ENCODE assay signal across 20 mouse cellular contexts in the genomic region with DNA sequence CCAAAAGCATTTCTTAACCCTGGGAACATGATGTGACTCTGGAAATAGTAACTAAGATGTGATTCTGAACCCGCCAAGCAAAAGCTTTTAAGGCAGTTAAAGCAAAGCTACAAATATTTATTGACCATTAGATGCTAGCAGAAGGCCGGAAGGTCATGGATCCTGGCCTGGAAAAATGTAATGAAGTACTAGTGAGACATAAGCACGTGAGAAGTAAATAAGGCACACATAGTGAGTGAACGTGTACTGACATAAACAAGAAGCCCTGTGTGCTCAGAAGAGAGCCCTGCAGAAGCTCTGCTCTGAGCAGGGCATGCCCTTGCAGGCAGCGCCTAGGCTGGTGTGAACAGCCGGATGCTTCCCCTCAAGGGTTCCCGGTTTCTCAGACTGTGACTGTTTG.
"Had no signal": no experiment of that assay in that cellular context is flagged by ENCODE, and none has a peak within 500 bp of the region (broad histone marks: within the 10 kb centered on the region; RNA-seq: fewer than 3 reads in every experiment).

No protein-coding gene starts in this region.

- H3K4me1 ChIP-seq: limb, embryonic 15.5 days; liver, embryonic 12.5 days; liver, embryonic 15.5 days had no signal

- ATAC-seq: hindbrain, postnatal 0 days; inflammation-experienced regulatory T-cells, adult 6 months; intestine, embryonic 16.5 days; liver, embryonic 12.5 days; midbrain, embryonic 15.5 days had no signal

- DNase-seq: kidney, adult 18-20 months; kidney, adult 9 months; kidney, postnatal 14 days; kidney, postnatal 4 days; retina, postnatal 1 day; right cerebral cortex, postnatal 25 days; thymus, adult 2 months; thymus, postnatal 14 days; thymus, postnatal 4 days had no signal

- H3K27me3 ChIP-seq: limb, embryonic 15.5 days; liver, embryonic 12.5 days; liver, embryonic 15.5 days; midbrain, embryonic 15.5 days; neural tube, embryonic 12.5 days; neural tube, embryonic 15.5 days had no signal

- H3K4me2 ChIP-seq: limb, embryonic 15.5 days; liver, embryonic 12.5 days; liver, embryonic 15.5 days; midbrain, embryonic 12.5 days; midbrain, embryonic 15.5 days; neural tube, embryonic 12.5 days; neural tube, embryonic 15.5 days had no signal

- H3K9ac ChIP-seq: limb, embryonic 15.5 days; liver, embryonic 12.5 days; liver, embryonic 15.5 days; midbrain, embryonic 12.5 days; midbrain, embryonic 15.5 days; neural tube, embryonic 12.5 days; neural tube, embryonic 15.5 days had no signal

- H3K36me3 ChIP-seq: limb, embryonic 15.5 days; liver, embryonic 12.5 days; liver, embryonic 15.5 days; midbrain, embryonic 12.5 days; midbrain, embryonic 15.5 days; neural tube, embryonic 12.5 days; neural tube, embryonic 15.5 days had no signal

- H3K9me3 ChIP-seq: limb, embryonic 15.5 days; liver, embryonic 12.5 days; liver, embryonic 15.5 days; midbrain, embryonic 15.5 days; neural tube, embryonic 12.5 days; neural tube, embryonic 15.5 days had no signal

- H3K4me3 ChIP-seq: limb, embryonic 15.5 days; liver, embryonic 12.5 days; liver, embryonic 15.5 days; midbrain, embryonic 12.5 days; midbrain, embryonic 15.5 days; neural tube, embryonic 12.5 days; neural tube, embryonic 15.5 days had no signal

- H3K27ac ChIP-seq: hindbrain, postnatal 0 days; limb, embryonic 15.5 days; liver, embryonic 12.5 days; liver, embryonic 15.5 days; macrophage; midbrain, embryonic 12.5 days; midbrain, embryonic 15.5 days; neural tube, embryonic 12.5 days; neural tube, embryonic 15.5 days had no signal
